Mouse (Mus musculus) embryonic facial prominence, embryonic 13.5 days (tissue): ENCODE results near the gene Zic1. TPM values are rescaled to one million over a fixed set of nuclear protein-coding genes. Genes with fewer than 3 reads are reported as not detected.
A peak's percentile ranks its signal among the peaks of the same experiment; 100 is the strongest.

ENCODE experiments used
- ATAC-seq: fragments of 200-750 bp; cut with Nextera tagmentation; 2 replicates; pipeline ENCODE4 v1.8.0; 2017; ENCODE audit warnings: low read depth; ENCODE audit not compliant: insufficient number of reproducible peaks, insufficient read depth, low FRiP score, low TSS enrichment
- H3K27ac ChIP-seq: fragments of 300-500 bp; sonication (generic); 2 replicates; pipeline ENCODE4 v1.5.1; 2015; ENCODE audit warnings: moderate library complexity, mild to moderate bottlenecking, inconsistent platforms
- H3K27me3 ChIP-seq: fragments of 300-500 bp; sonication (generic); 2 replicates; pipeline ENCODE4 v1.6.1; 2015; ENCODE audit warnings: mild to moderate bottlenecking, inconsistent platforms
- H3K36me3 ChIP-seq: fragments of 300-500 bp; sonication (generic); 2 replicates; pipeline ENCODE4 v1.6.1; 2015; ENCODE audit warnings: mild to moderate bottlenecking, inconsistent platforms
- H3K4me1 ChIP-seq: fragments of 300-500 bp; sonication (generic); 2 replicates; pipeline ENCODE4 v1.6.1; 2015; ENCODE audit warnings: inconsistent platforms
- H3K4me2 ChIP-seq: fragments of 300-500 bp; sonication (generic); 2 replicates; pipeline ENCODE4 v1.6.1; 2015; ENCODE audit warnings: moderate library complexity, mild to moderate bottlenecking, inconsistent platforms
- H3K4me3 ChIP-seq: fragments of 300-500 bp; sonication (generic); 2 replicates; pipeline ENCODE4 v1.5.1; 2015; ENCODE audit warnings: mild to moderate bottlenecking, inconsistent platforms
- H3K9ac ChIP-seq: fragments of 300-500 bp; sonication (generic); 2 replicates; pipeline ENCODE4 v1.6.1; 2015; ENCODE audit warnings: mild to moderate bottlenecking, inconsistent platforms
- H3K9me3 ChIP-seq: fragments of 300-500 bp; sonication (generic); 2 replicates; pipeline ENCODE4 v1.6.1; 2016; ENCODE audit warnings: inconsistent platforms
- WGBS: fragments of 180-500 bp; shearing (Covaris S2); methylation state at CpG from one replicate; pipeline ENCODE4 v1.1.7; 2015; ENCODE audit warnings: mixed read lengths; 5-methylcytosine and 5-hydroxymethylcytosine counted together
- polyA plus RNA-seq: library from polyadenylated mRNA; unstranded; fragments of >200 nt; fragmentation: Nextera tagmentation; extraction: Ambion mirVana; gene quantifications from 2 replicates; pipeline ENCODE4 v1.2.1, GENCODE M21; 2015

Zic1 gene
- polyA plus RNA-seq, 1 experiment from 2014 or later = 0.49 TPM

DNA sequence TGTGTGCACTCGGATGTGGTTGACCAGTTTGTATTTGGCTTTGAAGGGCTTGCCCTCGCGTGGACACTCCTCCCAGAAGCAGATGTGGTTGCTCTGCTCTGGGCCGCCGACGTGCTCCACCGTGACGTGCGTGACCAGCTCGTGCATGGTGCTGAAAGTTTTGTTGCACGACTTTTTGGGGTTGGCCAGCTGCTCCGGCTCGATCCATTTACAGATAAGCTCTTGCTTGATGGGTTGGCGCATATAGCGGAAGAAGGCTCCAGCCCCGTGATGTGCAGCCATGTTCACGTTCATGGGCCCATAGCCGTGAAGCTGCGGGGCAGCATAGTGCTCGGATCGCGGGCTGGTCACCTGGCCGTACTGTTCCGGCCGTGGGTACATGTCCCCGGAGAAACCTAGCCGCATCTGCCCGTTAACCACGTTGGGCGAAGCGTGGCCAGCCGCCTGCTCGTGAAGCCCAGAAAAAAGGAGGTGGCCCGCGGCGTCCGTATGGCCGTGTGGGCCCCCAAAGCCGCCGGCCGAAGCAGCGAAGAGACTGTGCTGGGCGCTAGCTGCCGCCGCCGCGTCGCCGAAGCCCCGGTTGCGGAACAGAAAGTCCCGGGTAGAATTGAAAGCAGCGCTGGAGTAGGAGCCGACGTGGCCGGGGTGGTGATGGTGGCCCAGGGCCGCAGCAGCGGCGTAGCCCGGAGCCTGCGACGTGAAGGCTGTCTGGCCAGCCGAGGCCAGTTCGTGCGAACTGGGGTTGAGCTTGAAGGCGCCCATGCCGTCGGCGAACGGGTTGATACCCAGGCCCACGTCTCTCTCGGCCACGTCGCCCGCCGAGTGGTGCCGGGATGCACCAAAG is 1.3 kb downstream of the Zic1 start:
- ATAC-seq = peak; percentile 38; the same call in 1 of the 2 replicates
- WGBS = under 1% methylated on average over 77 of the region's 77 CpGs
- Histone ChIP-seq H3K4me1 (peaks cover 22% of the 10 kb centered on the region), H3K36me3 (no peaks in the 10 kb centered on the region), H3K4me3 (peak overlapping the region; percentile 34), H3K4me2 (peak overlapping the region; percentile 46), H3K27me3 (peaks cover 96% of the 10 kb centered on the region), H3K27ac (no peak overlapping the region), H3K9ac (peak overlapping the region; percentile 32; the same call in 1 of the 2 replicates), H3K9me3 (no peaks in the 10 kb centered on the region)

DNA sequence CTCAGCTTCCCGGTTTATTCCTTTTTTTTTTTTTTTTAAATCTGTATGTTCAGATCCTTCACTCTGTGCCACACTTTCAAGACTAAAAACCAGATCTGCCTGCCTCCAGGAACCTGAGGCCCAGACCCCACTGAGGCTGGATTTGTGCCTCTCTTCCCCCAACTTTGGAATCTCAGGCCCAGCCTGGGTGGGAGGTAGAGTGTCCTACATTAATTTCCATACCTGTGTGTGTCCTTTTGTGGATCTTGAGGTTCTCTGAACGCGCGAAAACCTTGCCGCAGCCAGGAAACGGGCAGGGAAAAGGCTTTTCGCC is 1.8 kb downstream of the Zic1 start:
- ATAC-seq = no peak
- peak overlapping the region; percentile 34; the same call in 1 of the 2 replicates for H3K4me3 ChIP-seq
- no peak overlapping the region for H3K9ac ChIP-seq

DNA sequence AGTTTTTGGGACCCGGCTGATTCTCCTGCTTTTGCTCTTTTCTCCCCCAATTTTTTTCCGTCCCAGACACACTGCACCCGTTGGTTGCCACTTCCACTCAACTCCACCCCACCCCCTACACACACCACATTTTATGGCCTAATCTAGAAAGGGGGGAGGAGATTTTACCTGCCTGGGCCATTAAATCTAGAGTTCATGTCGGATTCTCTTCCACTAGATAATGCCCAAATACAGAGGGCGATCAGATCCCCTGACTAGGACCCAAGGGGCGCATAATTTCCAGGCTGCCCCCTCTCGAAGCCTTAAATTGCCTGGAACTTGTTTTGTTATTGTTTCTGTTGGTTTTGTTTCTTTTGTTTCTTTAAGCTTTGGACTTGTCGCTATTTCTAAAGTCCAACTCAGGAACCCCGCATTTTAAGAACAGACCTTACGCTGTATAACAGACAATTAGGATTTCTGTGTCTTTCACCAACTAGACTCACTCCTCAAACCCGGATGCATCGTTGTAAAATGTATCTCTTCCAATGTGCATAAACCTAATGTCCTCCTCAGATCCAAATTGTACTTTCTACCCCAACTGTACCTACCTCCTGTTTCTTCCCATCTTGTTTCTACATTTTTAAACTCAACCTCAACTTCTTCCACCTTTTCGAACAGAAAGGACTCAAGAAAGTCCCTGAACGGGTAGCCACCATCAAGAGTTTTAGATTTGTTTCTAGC is 2.4 kb downstream of the Zic1 start:
- Histone ChIP-seq H3K4me3 (no peak overlapping the region), H3K27ac (no peak overlapping the region), H3K36me3 (no peaks in the 10 kb centered on the region), H3K9ac (no peak overlapping the region), H3K9me3 (no peaks in the 10 kb centered on the region), H3K27me3 (peaks cover 92% of the 10 kb centered on the region), H3K4me1 (peaks cover 22% of the 10 kb centered on the region), H3K4me2 (no peak overlapping the region)
- ATAC-seq = no peak
- 3% methylated on average over 14 of the region's 14 CpGs for WGBS

More for the DNA sequence above, 1.8 kb downstream of the Zic1 start:
- Histone ChIP-seq H3K9me3 (no peaks in the 10 kb centered on the region), H3K4me1 (peaks cover 22% of the 10 kb centered on the region), H3K27ac (no peak overlapping the region), H3K4me2 (peak overlapping the region; percentile 19; the same call in 1 of the 2 replicates), H3K36me3 (no peaks in the 10 kb centered on the region), H3K27me3 (peaks cover 96% of the 10 kb centered on the region)
- WGBS = 0% methylated on average over 7 of the region's 7 CpGs

DNA sequence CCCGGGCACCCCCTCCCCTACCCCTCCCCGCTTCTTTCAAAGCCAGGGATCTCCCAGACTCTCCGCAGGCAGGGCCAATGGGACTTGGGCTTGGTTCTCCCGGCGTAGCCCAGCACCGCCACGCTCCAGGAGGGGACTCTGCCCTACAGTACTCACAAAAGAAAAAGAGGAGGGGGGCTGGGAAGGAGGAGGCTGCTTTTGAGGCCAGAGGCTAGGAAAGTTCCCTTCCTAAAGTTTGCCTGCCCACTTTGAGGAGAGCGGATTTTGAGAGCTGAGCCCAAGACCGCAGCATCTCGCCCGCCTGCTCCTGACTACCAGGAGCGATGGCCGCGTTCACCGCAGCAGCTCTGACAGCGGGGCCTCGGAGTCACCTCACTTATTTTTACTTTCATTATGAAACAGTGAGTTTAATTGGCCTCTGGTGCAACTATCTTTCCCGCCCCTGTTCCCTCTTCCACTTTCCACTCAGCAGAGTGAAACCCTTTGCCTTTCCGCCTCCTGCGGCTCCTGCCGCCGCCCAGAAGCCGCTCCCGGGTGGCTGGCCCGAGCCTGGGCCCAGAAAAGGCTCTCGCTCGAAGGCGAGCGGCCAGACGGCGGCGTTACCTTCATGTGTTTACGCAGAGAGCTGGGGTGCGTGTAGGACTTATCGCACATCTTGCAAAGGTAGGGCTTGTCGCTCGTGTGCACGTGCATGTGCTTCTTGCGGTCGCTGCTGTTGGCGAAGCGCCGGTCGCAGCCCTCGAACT is 3.6 kb downstream of the Zic1 start, which contains the start of gene Zic4:
Zic4 (plus strand) TSS at position 558 of the 746 bp plus-strand sequence.
- Histone ChIP-seq H3K27me3 (peaks cover 92% of the 10 kb centered on the region), H3K36me3 (no peaks in the 10 kb centered on the region), H3K4me3 (peak within 1 kb of the TSS; percentile 35), H3K9me3 (no peaks in the 10 kb centered on the region), H3K9ac (peak within 1 kb of the TSS; percentile 51), H3K4me2 (peak within 1 kb of the TSS; percentile 51), H3K4me1 (peaks cover 22% of the 10 kb centered on the region), H3K27ac (no peak within 1 kb of the TSS)
- 0 out of 2 replicates have a peak, but pooled peaks have one; percentile 38 for ATAC-seq
- WGBS = under 1% methylated on average over 45 of the region's 45 CpGs

DNA sequence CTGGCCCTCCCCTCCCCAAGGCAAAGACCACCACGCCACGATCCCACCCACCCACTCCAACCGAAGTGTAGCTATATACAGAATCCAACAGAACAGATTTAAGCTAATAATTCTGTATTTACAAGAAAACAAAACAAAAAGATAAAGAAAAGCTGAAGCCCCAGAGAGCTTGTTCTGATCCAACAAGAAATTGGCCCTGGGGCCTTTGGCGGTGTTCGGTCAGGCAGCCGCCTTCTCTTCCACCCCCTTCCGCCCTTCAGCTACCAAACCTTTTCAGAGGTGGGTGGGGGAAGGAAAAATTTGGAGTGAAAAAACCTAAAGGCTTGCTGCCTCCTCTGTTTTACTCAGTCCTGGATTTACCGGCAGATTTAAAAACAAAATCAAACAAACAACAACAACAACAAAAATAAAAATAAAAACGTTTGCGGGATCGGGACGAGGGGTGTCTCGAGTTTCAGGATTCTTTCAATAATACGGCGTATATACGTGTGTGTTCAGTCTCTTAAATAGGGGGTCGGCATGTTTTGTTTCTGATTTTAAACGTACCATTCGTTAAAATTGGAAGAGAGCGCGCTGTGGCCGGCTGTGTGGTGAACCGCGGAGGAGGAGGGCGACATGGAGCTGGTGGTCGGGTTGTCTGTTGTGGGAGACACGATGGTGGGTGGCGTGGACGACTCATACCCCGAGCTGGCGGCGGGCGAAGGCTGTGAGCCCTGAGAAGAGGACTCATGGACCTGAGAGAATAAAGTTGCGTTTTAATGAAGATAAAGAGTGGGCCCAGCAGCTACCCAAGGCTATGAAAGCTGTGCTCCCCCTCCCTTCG is 4.4 kb downstream of the Zic1 start:
- ATAC-seq = no peak
- H3K27ac ChIP-seq = no peak overlapping the region

DNA sequence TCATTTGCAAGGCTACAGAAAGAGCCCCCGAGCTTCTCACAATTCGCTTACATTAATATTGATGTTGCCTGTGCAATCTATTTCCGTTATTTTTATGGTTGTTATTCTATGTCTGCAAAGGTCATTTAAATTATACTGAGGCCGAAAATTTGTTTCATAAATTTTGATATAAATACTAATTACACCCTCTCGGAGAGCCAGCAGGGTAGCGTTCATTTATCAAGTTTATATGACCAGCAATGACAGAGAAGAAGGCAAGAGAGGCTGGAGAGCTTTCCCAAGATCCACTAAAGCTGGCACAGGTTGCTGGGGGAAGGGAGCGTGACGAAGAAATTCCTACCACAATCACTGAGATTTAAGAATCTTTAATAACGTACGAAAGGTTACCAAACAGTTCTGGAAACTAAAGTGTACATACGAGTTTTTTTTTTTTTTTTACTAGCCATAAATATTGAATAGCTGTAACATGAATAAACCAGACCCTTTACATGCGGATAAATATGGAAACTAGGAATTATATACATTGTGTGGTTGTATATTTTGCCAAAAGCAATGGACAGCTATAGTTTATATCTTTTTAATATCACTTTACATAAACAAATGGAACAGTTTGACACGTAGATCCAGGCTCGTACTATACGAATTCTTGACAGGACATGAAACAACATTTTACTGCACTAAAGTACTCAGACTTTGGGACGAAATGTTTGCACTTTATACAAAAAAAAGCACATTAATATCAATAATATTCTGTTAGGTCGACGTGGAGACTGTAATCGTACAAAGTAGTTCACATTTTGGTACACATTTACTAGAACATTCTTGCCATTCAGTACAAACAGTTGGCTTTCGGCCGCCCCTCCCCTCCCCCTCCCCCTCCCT is 5.2 kb downstream of the Zic1 start:
- Histone ChIP-seq H3K4me3 (no peak overlapping the region), H3K27me3 (peaks cover 93% of the 10 kb centered on the region), H3K4me2 (no peak overlapping the region), H3K36me3 (no peaks in the 10 kb centered on the region), H3K4me1 (peaks cover 19% of the 10 kb centered on the region), H3K27ac (no peak overlapping the region), H3K9me3 (no peaks in the 10 kb centered on the region), H3K9ac (no peak overlapping the region)
- ATAC-seq = no peak
- WGBS = 3% methylated on average over 21 of the region's 21 CpGs

More for the DNA sequence above, 4.4 kb downstream of the Zic1 start:
- H3K4me1 ChIP-seq = peaks cover 22% of the 10 kb centered on the region
- H3K4me3 ChIP-seq = peak overlapping the region; percentile 35
- H3K9ac ChIP-seq = no peak overlapping the region
- H3K27me3 ChIP-seq = peaks cover 92% of the 10 kb centered on the region
- 1% methylated on average over 35 of the region's 35 CpGs for WGBS
- peak overlapping the region; percentile 51; the same call in 1 of the 2 replicates for H3K4me2 ChIP-seq
- H3K36me3 ChIP-seq = no peaks in the 10 kb centered on the region
- no peaks in the 10 kb centered on the region for H3K9me3 ChIP-seq

DNA sequence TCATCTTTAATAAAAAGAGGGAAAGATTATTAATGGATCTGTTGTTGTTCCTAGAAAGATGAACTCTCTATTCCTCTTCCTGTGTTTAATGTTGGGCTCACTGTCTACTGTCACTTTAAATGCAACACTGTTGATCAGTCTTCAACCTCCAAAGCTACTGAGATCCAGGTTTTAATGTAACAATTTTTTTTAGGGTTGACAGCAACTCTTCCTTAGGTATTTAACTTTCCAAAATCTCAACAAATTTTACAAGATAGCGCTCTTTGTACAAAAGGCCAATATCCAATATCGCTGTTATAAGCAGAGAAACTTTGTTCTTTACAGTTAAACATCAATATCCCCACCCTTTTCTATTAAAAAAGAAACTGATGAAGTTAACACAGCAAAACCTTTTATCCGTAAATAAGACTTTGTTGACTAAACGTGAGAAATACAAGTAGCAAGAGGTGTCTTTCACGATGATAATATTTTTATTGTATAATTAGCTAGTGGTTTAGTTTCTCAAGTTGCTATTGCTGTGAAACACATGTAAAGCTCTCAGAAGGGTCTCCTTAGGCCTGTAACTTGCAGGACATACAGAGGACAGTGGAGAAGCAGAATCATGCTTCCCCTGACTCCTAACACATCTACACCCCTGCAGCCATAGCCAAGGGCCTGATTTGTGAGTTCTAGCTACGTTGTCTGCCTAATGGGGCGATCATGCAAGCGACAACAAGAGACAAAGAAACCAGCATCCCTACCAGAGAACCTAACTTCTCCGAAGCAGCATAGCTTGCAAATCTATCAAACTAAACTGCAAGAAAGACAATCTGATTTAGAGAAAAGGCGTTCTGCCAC is 6.5 kb downstream of the Zic1 start:
- H3K36me3 ChIP-seq = no peaks in the 10 kb centered on the region
- H3K27me3 ChIP-seq = peaks cover 93% of the 10 kb centered on the region
- H3K9ac ChIP-seq = no peak overlapping the region
- ATAC-seq = no peak
- no peaks in the 10 kb centered on the region for H3K9me3 ChIP-seq
- H3K4me2 ChIP-seq = no peak overlapping the region
- H3K4me3 ChIP-seq = no peak overlapping the region
- peaks cover 8% of the 10 kb centered on the region for H3K4me1 ChIP-seq
- no peak overlapping the region for H3K27ac ChIP-seq
- 7% methylated on average over 10 of the region's 10 CpGs for WGBS

DNA sequence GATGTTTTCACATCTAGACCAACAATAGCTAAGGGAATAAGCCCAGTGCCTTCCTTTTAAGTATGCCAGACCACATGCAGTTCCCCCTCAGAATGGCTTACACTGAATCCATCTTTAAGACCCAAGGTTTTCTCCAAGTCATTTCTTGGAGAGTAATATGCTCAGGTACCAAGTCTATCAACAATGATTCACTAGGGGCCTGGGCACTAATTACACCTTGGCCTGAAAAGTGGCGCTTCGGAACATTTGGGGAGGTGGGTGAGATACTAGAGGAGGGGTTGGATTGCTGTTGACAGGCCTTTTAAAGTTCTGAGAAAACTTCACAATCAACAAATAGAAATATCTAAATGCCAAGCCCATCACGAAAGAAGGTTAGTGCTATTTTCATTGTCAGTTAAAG is 8.3 kb downstream of the Zic1 start:
- no peak overlapping the region for H3K4me3 ChIP-seq
- no peak overlapping the region for H3K9ac ChIP-seq

DNA sequence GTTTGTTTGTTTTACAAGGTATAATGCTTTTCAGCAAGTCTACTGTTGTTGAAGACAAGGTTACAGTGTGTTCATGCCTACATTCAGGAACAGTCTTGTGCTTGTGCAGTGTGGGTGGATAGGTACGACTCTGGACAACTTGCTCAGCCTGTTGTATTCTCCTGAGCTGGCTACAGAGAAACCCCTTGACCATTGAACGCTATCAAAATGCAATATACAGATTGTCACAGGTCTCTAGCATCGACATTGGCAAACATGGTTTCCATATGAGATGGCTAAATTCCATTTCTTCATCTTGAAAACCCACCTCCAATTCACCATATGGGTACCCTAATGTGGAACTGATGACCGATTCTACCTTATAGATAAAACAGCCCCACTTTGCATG is 9.3 kb downstream of the Zic1 start:
- no peaks in the 10 kb centered on the region; the same call in 1 of the 2 replicates for H3K4me1 ChIP-seq
- no peaks in the 10 kb centered on the region for H3K9me3 ChIP-seq
- peaks cover 92% of the 10 kb centered on the region for H3K27me3 ChIP-seq
- no peak for ATAC-seq
- H3K4me2 ChIP-seq = no peak overlapping the region
- no peak overlapping the region for H3K4me3 ChIP-seq
- no peak overlapping the region for H3K9ac ChIP-seq
- WGBS = 12% methylated on average over 4 of the region's 4 CpGs
- H3K36me3 ChIP-seq = no peaks in the 10 kb centered on the region
- H3K27ac ChIP-seq = no peak overlapping the region

More for the DNA sequence above, 8.3 kb downstream of the Zic1 start:
- Histone ChIP-seq H3K36me3 (no peaks in the 10 kb centered on the region), H3K27ac (no peak overlapping the region), H3K27me3 (peaks cover 93% of the 10 kb centered on the region), H3K4me1 (peaks cover 8% of the 10 kb centered on the region), H3K4me2 (no peak overlapping the region), H3K9me3 (no peaks in the 10 kb centered on the region)
- WGBS = 7% methylated on average over 3 of the region's 3 CpGs
- no peak for ATAC-seq
